Mouse (Mus musculus): ENCODE measurements around the gene Pold2. TPM values are rescaled to one million over a fixed set of nuclear protein-coding genes. Genes with fewer than 3 reads are reported as not detected.

Gene Pold2
- polyA plus RNA-seq, 1 experiment, result 514 TPM

- no peak for TF ChIP-seq GATA1 (IDR thresholded peaks at IDR 0.05; ENCODE audit: low read length)
Measured at GRCm38 (mm10) chr11:5904357-5904756, 26.3 kb upstream of the Pold2 start.

GRCm38 (mm10) chr11:5903844-5904243, 25.8 kb upstream of the Pold2 start:
- no peak for TF ChIP-seq GATA1 (IDR thresholded peaks at IDR 0.05; ENCODE audit: low read length)

- TF ChIP-seq GATA1 (IDR thresholded peaks at IDR 0.05; ENCODE audit: low read length), result no peak
Measured at GRCm38 (mm10) chr11:5902390-5902789, 24.3 kb upstream of the Pold2 start.

- no peak for TF ChIP-seq GATA1 (IDR thresholded peaks at IDR 0.05; ENCODE audit: low read length)
Measured at GRCm38 (mm10) chr11:5901950-5902349, 23.9 kb upstream of the Pold2 start.

- no peak for TF ChIP-seq GATA1 (IDR thresholded peaks at IDR 0.05; ENCODE audit: low read length)
Measured at GRCm38 (mm10) chr11:5901320-5901719, 23.2 kb upstream of the Pold2 start.

- TF ChIP-seq GATA1 (IDR thresholded peaks at IDR 0.05; ENCODE audit: low read length), result no peak
Measured at GRCm38 (mm10) chr11:5899286-5899685, 21.2 kb upstream of the Pold2 start.

- no peak for TF ChIP-seq GATA1 (IDR thresholded peaks at IDR 0.05; ENCODE audit: low read length)
Measured at GRCm38 (mm10) chr11:5898531-5898930, 20.4 kb upstream of the Pold2 start, which contains the start of gene Myl7. Gene Myl7 (minus strand): TSS chr11:5898782.

GRCm38 (mm10) chr11:5897839-5898238, 19.7 kb upstream of the Pold2 start:
- TF ChIP-seq GATA1 (IDR thresholded peaks at IDR 0.05; ENCODE audit: low read length), result no peak

- TF ChIP-seq GATA1 (IDR thresholded peaks at IDR 0.05; ENCODE audit: low read length), result no peak
Measured at GRCm38 (mm10) chr11:5897230-5897629, 19.1 kb upstream of the Pold2 start.

- no peak for TF ChIP-seq GATA1 (IDR thresholded peaks at IDR 0.05; ENCODE audit: low read length)
Measured at GRCm38 (mm10) chr11:5893807-5894206, 15.7 kb upstream of the Pold2 start.

- no peak for TF ChIP-seq GATA1 (IDR thresholded peaks at IDR 0.05; ENCODE audit: low read length)
Measured at GRCm38 (mm10) chr11:5892810-5893368, 14.8 kb upstream of the Pold2 start.

GRCm38 (mm10) chr11:5892151-5892591, 14.1 kb upstream of the Pold2 start:
- TF ChIP-seq GATA1 (IDR thresholded peaks at IDR 0.05; ENCODE audit: low read length), result no peak

- no peak for TF ChIP-seq GATA1 (IDR thresholded peaks at IDR 0.05; ENCODE audit: low read length)
Measured at GRCm38 (mm10) chr11:5887250-5887649, 9.2 kb upstream of the Pold2 start.

- TF ChIP-seq GATA1 (IDR thresholded peaks at IDR 0.05; ENCODE audit: low read length), result no peak
Measured at GRCm38 (mm10) chr11:5886187-5886586, 8.1 kb upstream of the Pold2 start.

GRCm38 (mm10) chr11:5882518-5882917, 4.4 kb upstream of the Pold2 start:
- no peak for TF ChIP-seq GATA1 (IDR thresholded peaks at IDR 0.05; ENCODE audit: low read length)

- TF ChIP-seq GATA1 (IDR thresholded peaks at IDR 0.05; ENCODE audit: low read length), result no peak
Measured at GRCm38 (mm10) chr11:5879905-5880304, 1.8 kb upstream of the Pold2 start.

GRCm38 (mm10) chr11:5878661-5879060, 569 bp upstream of the Pold2 start:
- TF ChIP-seq GATA1 (IDR thresholded peaks at IDR 0.05; ENCODE audit: low read length), result no peak

- no peak for TF ChIP-seq GATA1 (IDR thresholded peaks at IDR 0.05; ENCODE audit: low read length)
Measured at GRCm38 (mm10) chr11:5877421-5877820, 671 bp downstream of the Pold2 start.

Data from G1E-ER4 (cell line).